Mouse (Mus musculus) forebrain, embryonic 12.5 days (tissue): ENCODE data around the gene Hist1h1t. TPM values are rescaled to one million over a fixed set of nuclear protein-coding genes. Genes with fewer than 3 reads are reported as not detected.
"Not testable (repeated sequence)": the region's sequence is repeated elsewhere in the genome, so short reads cannot be mapped to it uniquely, and the experiment has no call there.

ENCODE experiments used
- ATAC-seq: fragments of 200-750 bp; cut with Nextera tagmentation; 2 replicates; pipeline ENCODE4 v1.8.0; 2017; ENCODE audit warnings: moderate TSS enrichment; ENCODE audit not compliant: low FRiP score
- H3K27ac ChIP-seq: fragments of 300-500 bp; sonication (generic); 2 replicates; pipeline ENCODE4 v1.5.1; 2016; ENCODE audit warnings: mild to moderate bottlenecking
- H3K27me3 ChIP-seq: fragments of 300-500 bp; sonication (generic); 2 replicates; pipeline ENCODE4 v1.6.1; 2016; ENCODE audit warnings: mild to moderate bottlenecking
- H3K36me3 ChIP-seq: fragments of 300-500 bp; sonication (generic); replicated peaks from 2 replicates; pipeline ENCODE4 v1.6.1; 2016; ENCODE audit warnings: mild to moderate bottlenecking
- H3K4me1 ChIP-seq: fragments of 300-500 bp; sonication (generic); 2 replicates; pipeline ENCODE4 v1.6.1; 2016
- H3K4me2 ChIP-seq: fragments of 300-500 bp; sonication (generic); 2 replicates; pipeline ENCODE4 v1.6.1; 2016; ENCODE audit warnings: mild to moderate bottlenecking, moderate library complexity
- H3K4me3 ChIP-seq: fragments of 300-500 bp; sonication (generic); replicated peaks from 2 replicates; pipeline ENCODE4 v1.5.1; 2016; ENCODE audit warnings: mild to moderate bottlenecking
- H3K9ac ChIP-seq: fragments of 300-500 bp; sonication (generic); 2 replicates; pipeline ENCODE4 v1.6.1; 2016; ENCODE audit warnings: mild to moderate bottlenecking
- H3K9me3 ChIP-seq: fragments of 300-500 bp; sonication (generic); 2 replicates; pipeline ENCODE4 v1.6.1; 2016
- WGBS: fragments of 180-500 bp; shearing (Covaris S2); methylation state at CpG from one replicate; pipeline ENCODE4 v1.1.7; 2016; 5-methylcytosine and 5-hydroxymethylcytosine counted together
- polyA plus RNA-seq: library from polyadenylated mRNA; unstranded; fragments of >200 nt; fragmentation: Nextera tagmentation; extraction: Ambion mirVana; gene quantifications from 2 replicates; pipeline ENCODE4 v1.2.1, GENCODE M21; 2016

The Hist1h1t gene
- polyA plus RNA-seq, result not detected in 2 replicates

DNA sequence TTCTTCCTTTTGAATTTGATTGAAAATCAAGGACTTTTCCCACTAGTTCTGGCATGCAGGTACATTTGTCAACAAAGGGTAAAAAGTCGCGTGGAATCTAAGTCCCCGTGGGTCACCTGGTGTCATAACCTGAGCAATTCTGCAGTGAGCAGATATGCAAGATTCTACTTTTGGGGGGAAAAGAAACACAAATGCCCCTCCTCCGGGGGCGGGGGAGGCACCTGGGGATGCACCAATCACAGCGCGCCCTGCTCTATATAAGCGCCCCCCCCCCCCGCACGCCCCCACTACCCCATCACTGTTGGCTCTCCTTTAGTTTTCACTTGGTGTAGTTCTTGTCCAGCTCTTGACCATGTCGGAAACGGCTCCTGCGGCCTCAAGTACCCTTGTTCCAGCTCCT, at the start of gene Hist1h1t:
Hist1h1t (plus strand) TSS at position 301 of the 400 bp plus-strand sequence.
- Histone ChIP-seq H3K36me3 (no peaks in the 10 kb centered on the region), H3K9me3 (no peaks in the 10 kb centered on the region), H3K9ac (no peak within 1 kb of the TSS), H3K27me3 (no peaks in the 10 kb centered on the region), H3K27ac (no peak within 1 kb of the TSS), H3K4me2 (no peak within 1 kb of the TSS), H3K4me3 (no peak within 1 kb of the TSS), H3K4me1 (0 out of 2 replicates have a peak, but pooled peaks cover 9% of the 10 kb centered on the region)
- 52% methylated on average over 13 of the region's 13 CpGs for WGBS
- no peak for ATAC-seq

DNA sequence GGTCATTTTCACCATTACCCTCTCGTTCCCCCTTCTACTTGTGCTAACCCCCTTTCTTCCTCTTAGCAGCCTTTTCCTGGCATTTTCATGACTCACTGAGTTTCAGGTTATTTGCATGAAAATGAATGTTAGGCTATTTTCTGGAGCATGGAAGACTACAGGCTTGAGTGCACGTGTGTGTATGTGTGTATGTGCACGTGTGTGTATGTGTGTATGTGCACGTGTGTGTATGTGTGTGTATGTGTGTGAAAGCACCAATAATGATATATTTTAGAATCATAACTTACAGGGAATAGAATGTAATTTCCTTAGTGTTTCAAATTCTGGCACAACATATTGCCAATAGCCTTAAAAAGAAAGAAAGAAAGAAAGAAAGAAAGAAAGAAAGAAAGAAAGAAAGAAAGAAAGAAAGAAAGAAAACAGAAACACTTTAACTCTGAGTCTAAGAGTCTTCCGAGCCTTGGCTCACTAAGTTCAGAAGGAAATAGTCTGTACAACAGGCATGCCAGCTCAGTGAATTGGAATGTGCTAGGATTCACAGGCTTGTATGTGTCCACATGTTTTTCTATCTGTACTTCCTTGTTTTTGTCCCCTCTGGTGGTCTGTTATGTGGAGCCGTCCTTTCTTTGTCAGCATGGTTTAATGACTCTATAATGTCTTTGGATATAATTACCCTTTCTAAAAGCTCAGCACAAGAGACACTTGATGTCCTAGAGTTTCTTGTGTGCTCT, 35.8 kb upstream of the Hist1h1t start:
- Histone ChIP-seq H3K27me3 (no peaks in the 10 kb centered on the region), H3K27ac (no peak overlapping the region), H3K36me3 (no peaks in the 10 kb centered on the region), H3K4me3 (no peak overlapping the region), H3K9me3 (no peaks in the 10 kb centered on the region), H3K4me2 (no peak overlapping the region), H3K9ac (no peak overlapping the region), H3K4me1 (no peaks in the 10 kb centered on the region)
- no peak for ATAC-seq
- 78% methylated on average over 6 of the region's 6 CpGs for WGBS

DNA sequence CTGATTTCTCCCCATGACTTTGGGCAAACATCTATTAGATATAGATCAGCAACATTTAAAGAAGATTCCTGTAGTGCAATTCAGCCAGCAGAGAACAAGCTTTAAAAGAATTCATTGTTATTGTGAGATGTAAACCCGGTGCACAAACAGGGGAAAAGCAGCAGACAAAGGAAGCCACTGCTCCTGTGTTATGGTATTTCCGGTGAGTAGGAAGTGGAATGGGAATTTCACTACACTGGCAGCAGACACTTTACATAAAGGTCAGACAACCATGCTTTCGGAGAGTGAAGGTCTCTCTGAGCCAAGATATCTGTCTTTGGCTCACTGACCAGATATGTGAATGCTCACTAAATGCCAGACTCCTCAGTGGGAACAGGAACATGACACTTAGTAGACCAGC, 33.1 kb upstream of the Hist1h1t start:
- no peak overlapping the region for H3K27ac ChIP-seq
- no peaks in the 10 kb centered on the region for H3K36me3 ChIP-seq
- no peaks in the 10 kb centered on the region for H3K4me1 ChIP-seq
- H3K4me2 ChIP-seq, result no peak overlapping the region
- no peak overlapping the region for H3K9ac ChIP-seq
- ATAC-seq, result no peak
- no peak overlapping the region for H3K4me3 ChIP-seq
- no peaks in the 10 kb centered on the region for H3K27me3 ChIP-seq
- 83% methylated on average over 3 of the region's 3 CpGs for whole genome bisulfite sequencing
- H3K9me3 ChIP-seq, result no peaks in the 10 kb centered on the region

DNA sequence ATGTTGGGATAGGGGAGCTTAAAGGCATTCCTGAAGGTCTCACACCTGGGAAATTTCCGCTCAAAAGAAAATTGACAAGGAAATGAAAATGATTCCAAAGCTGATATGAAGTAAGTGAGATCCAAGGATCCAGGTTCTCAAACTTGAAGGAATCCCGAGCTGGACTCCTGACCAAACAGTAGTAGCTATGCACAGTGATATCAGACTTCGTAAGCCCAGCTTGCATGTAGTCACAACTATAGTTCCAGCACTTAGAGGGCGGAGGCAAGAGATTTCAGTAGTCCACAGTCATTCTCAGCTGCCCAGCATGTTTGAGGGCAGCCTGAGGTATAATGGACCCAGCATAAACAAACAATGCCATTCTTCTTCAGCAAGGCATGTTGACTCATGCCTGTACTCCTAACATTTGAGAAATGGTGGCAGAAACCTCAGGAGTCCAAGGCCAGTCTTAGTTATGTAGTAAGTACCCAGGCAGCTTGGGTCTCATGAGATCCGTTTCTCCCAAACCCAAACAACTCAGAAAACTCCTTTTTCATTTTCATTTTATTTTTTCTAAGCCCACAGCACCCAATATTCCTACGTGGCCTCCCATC, 13.5 kb upstream of the Hist1h1t start:
- peak overlapping the region; percentile 54; the same call in 1 of the 2 replicates for H3K4me2 ChIP-seq
- H3K9ac ChIP-seq, result no peak overlapping the region
- peaks cover 19% of the 10 kb centered on the region for H3K4me1 ChIP-seq
- 0 out of 2 replicates have a peak overlapping the region, but pooled peaks have one; percentile 95 for H3K27ac ChIP-seq
- H3K36me3 ChIP-seq, result no peaks in the 10 kb centered on the region
- H3K27me3 ChIP-seq, result no peaks in the 10 kb centered on the region
- 91% methylated on average over 6 of the region's 6 CpGs for WGBS
- no peak for ATAC-seq
- no peaks in the 10 kb centered on the region for H3K9me3 ChIP-seq
- no peak overlapping the region for H3K4me3 ChIP-seq

DNA sequence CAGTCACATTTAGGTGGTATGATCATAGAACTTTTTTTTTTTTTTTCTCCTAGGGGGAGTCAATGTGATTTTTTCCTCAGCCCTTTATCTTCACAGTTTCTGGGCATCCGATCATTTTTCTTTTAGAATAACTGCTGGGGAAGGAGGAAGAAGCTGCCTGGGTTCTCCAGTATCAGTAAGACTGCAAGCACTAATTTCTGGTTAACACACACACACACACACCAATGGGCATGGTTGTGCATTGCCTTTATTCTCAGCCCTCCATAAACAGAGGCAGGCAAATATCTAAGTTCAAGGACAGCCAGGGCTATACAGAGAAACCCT, 13.0 kb upstream of the Hist1h1t start:
- Histone ChIP-seq H3K27ac (peak overlapping the region; percentile 95), H3K36me3 (no peaks in the 10 kb centered on the region), H3K4me1 (peaks cover 19% of the 10 kb centered on the region), H3K9ac (peak overlapping the region; percentile 53), H3K4me3 (peak overlapping the region; percentile 44), H3K27me3 (no peaks in the 10 kb centered on the region), H3K9me3 (no peaks in the 10 kb centered on the region), H3K4me2 (peak overlapping the region; percentile 54)
- 67% methylated on average over 1 of the region's 1 CpGs for WGBS
- no peak for ATAC-seq

DNA sequence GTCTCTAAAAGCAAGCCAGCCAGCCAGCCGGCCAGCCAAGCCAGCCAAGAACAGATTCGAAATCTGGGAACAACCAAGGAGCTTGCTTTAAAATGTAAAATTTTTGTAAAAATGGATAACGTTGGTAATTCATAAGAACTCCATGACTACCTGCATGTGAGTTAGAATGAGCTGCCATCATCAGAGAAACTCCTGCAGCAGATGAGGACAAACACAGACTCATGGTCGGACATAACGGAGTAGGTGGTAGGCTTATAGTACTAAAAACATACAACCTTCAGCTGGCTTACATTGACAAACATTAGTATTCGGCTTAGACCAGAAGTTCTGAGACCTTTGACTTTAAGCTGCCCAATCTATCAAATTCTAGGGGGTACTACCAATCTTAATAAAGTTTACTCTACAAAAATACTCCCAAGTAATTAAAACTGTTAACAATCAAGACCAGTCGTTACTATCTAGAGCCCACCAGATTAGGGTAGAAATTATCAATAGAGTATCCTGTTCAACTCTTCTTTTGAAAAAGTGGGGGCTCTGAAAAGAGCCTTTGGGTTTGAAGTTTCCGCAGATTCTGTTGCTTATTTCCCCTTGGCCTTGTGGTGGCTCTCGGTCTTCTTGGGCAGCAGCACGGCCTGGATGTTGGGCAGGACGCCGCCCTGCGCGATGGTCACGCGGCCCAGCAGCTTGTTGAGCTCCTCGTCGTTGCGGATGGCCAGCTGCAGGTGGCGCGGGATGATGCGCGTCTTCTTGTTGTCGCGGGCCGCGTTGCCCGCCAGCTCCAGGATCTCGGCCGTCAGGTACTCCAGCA, 12.5 kb upstream of the Hist1h1t start:
- Histone ChIP-seq H3K4me1 (peaks cover 19% of the 10 kb centered on the region), H3K9ac (peak overlapping the region; percentile 53), H3K27ac (peak overlapping the region; percentile 95), H3K4me3 (peak overlapping the region; percentile 44), H3K4me2 (peak overlapping the region; percentile 54)
- not testable (repeated sequence) for H3K36me3 ChIP-seq, H3K27me3 ChIP-seq, H3K9me3 ChIP-seq
- 9% methylated on average over 18 of the region's 30 CpGs for WGBS
- ATAC-seq, result peak; percentile 37

DNA sequence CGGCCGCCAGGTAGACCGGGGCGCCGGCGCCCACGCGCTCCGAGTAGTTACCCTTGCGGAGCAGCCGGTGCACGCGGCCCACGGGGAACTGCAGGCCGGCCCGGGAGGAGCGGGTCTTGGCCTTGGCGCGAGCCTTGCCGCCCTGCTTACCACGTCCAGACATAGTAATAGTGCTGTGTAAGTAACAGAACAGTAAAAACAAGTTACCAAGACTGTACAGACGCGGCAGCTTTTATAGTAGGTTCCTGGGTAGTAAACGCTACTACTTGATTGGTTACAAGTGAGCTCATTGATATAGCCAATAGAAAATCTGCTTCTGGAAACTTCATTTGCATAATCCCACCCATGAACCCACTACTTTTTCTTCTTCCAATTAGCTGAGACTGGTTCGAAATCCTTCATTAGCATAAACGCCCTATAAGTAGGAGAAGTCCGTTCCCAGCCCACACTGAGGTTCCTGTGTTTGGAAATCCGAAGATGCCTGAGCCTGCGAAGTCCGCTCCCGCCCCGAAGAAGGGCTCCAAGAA, 11.8 kb upstream of the Hist1h1t start, which contains the start of the genes Hist1h2ac and Hist1h2bc:
Hist1h2ac (minus strand) TSS at position 194 of the 527 bp plus-strand sequence.
Hist1h2bc (plus strand) TSS at position 445 of the 527 bp plus-strand sequence.
- Histone ChIP-seq H3K9me3 (no peaks in the 10 kb centered on the region), H3K4me3 (peak within 1 kb of the TSS; percentile 48), H3K36me3 (no peaks in the 10 kb centered on the region), H3K27ac (peak within 1 kb of the TSS; percentile 99), H3K4me2 (peak within 1 kb of the TSS; percentile 62), H3K9ac (peak within 1 kb of the TSS; percentile 66), H3K4me1 (peaks cover 19% of the 10 kb centered on the region), H3K27me3 (no peaks in the 10 kb centered on the region)
- WGBS, result 0% methylated on average over 32 of the region's 32 CpGs
- ATAC-seq, result peak; percentile 99

DNA sequence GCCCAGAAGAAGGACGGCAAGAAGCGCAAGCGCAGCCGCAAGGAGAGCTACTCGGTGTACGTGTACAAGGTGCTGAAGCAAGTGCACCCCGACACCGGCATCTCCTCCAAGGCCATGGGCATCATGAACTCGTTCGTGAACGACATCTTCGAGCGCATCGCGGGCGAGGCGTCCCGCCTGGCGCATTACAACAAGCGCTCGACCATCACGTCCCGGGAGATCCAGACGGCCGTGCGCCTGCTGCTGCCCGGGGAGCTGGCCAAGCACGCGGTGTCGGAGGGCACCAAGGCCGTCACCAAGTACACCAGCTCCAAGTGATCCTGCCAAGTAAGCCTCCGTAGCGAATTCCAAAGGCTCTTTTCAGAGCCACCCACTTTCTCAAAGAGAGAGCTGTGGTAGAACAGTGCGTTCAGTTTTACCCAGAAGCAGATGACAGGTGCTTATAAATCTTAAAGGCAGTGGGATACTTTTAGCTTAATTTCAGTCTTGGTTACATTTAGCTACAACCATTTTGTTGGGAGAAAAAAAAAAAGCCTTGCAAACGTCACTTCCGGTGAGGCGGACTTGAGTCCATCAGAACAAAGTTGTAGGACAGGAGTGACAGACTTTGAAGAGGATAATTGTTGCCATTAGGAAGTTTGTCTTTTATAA, 11.2 kb upstream of the Hist1h1t start:
- peaks cover 19% of the 10 kb centered on the region for H3K4me1 ChIP-seq
- H3K27ac ChIP-seq, result peak overlapping the region; percentile 99
- ATAC-seq, result peak; percentile 13; the same call in 1 of the 2 replicates
- peak overlapping the region; percentile 48 for H3K4me3 ChIP-seq
- H3K36me3 ChIP-seq, H3K27me3 ChIP-seq, H3K9me3 ChIP-seq: not testable (repeated sequence)
- H3K9ac ChIP-seq, result peak overlapping the region; percentile 66
- under 1% methylated on average over 21 of the region's 37 CpGs for WGBS
- peak overlapping the region; percentile 62 for H3K4me2 ChIP-seq

DNA sequence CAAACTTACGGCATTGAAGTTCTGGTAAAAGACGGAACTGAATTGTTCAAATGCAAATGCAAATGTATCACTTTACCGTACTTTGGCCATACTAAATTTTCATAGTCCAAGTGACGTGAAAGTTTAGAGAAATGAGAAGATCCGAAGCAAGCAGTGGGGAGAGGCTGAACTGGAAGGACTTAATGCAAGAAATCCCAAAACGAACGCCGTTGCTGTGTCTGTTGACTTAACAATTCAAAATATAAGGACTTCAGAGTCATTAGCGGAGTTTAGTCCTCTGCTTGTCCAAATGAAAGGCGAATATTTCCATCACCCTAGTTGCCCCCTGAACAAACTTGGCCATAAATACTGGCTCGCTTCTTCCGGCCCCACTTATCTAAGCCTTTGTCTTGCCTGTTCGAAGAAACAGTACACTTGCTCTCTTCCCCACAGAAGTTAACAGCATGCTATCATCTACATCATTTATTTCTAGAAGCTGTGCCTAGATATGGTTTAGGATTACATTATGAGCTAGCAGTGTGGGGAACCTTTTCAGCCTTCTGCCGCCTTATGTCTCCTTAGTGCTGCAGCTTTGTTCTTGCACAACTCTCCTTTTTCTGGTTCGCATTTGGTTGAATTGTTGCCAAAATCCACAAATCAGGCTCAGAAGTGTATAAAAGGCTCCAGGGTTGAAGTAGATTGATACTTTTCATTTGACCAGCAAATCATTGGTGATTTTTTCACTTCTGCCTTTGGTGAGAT, 10.3 kb upstream of the Hist1h1t start:
- 10% methylated on average over 15 of the region's 15 CpGs for WGBS
- Histone ChIP-seq H3K9ac (peak overlapping the region; percentile 66), H3K4me2 (peak overlapping the region; percentile 62), H3K4me3 (peak overlapping the region; percentile 48), H3K9me3 (no peaks in the 10 kb centered on the region), H3K36me3 (no peaks in the 10 kb centered on the region), H3K27ac (peak overlapping the region; percentile 99), H3K4me1 (peaks cover 19% of the 10 kb centered on the region), H3K27me3 (no peaks in the 10 kb centered on the region)
- ATAC-seq, result no peak

DNA sequence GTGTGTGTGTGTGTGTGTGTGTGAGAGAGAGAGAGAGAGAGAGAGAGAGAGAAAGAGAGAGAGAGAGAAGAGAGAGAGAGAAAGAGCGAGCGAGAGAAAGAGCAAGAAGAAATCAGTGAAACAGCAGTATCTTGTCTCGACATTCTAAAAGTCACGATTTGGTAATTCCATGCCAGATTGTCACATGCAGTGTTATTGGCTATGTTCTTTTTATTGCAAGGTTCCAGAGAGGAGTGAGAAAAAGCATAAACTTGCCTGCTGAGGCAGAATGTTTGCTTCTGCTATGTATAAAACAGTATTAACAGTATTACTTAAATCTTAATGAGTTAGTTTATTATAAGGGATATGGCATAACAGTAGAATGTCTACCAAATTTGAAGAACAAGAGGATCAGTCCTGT, 9.6 kb upstream of the Hist1h1t start:
- Histone ChIP-seq H3K27me3 (no peaks in the 10 kb centered on the region), H3K36me3 (no peaks in the 10 kb centered on the region), H3K4me3 (peak overlapping the region; percentile 48), H3K4me1 (peaks cover 19% of the 10 kb centered on the region), H3K9me3 (no peaks in the 10 kb centered on the region), H3K9ac (peak overlapping the region; percentile 66), H3K27ac (peak overlapping the region; percentile 99), H3K4me2 (peak overlapping the region; percentile 62)
- WGBS, result 58% methylated on average over 4 of the region's 4 CpGs
- ATAC-seq, result no peak

DNA sequence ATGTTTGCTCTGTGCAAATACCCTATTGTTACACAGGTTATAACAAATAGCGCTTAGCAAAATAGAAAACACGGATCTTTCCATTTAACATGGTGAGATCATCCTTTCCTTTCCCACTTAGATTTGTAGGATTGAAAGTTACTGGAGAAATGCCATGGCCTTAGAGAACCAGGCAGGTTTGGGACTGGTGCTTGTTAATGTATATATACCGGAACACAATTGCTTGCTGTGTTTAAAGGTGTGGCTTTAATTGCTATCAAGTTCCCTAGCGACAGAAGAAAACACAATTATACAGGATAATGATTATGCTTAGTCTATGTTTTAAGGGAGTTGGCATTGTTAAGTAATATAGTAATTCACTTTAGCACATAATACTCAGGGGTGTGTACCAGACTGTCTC, 8.4 kb upstream of the Hist1h1t start:
- H3K27ac ChIP-seq, result no peak overlapping the region
- ATAC-seq, result no peak
- no peaks in the 10 kb centered on the region for H3K9me3 ChIP-seq
- H3K4me1 ChIP-seq, result peaks cover 19% of the 10 kb centered on the region
- no peaks in the 10 kb centered on the region for H3K36me3 ChIP-seq
- no peak overlapping the region for H3K4me3 ChIP-seq
- H3K27me3 ChIP-seq, result no peaks in the 10 kb centered on the region
- no peak overlapping the region for H3K9ac ChIP-seq
- WGBS, result 90% methylated on average over 4 of the region's 4 CpGs
- H3K4me2 ChIP-seq, result no peak overlapping the region
